ENCODE assay signal across 1 mouse cellular context in the genomic region with DNA sequence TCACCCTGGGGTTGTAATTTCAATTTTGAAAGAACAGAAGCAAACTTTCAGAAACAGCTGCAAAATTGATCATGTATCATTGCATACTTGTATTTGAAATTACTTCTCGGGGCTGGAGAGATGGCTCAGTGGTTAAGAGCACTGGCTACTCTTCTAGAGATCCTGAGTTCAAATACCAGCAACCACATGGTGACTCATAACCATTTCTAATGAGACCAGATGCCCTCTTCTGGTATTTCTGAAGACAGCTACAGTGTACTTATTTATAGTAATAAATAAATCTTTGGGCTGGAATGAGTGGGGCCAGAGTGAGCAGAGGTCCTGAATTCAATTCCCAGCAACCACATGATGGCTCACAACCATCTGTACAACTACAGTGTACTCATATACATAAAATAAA. TPM values are rescaled to one million over a fixed set of nuclear protein-coding genes. Genes with fewer than 3 reads are reported as not detected.
"Had no signal": no experiment of that assay in that cellular context is flagged by ENCODE, and none has a peak within 500 bp of the region (broad histone marks: within the 10 kb centered on the region; RNA-seq: fewer than 3 reads in every experiment).

No protein-coding gene starts in this region.

RNA-seq across cellular contexts. Expression of a gene that starts 24.0 kb away (rescaled TPM):
- total RNA-seq: midbrain, postnatal 0 days had no signal
